Mouse (Mus musculus) midbrain, embryonic 12.5 days (tissue): ENCODE data around the gene Mxi1. TPM values are rescaled to one million over a fixed set of nuclear protein-coding genes. Genes with fewer than 3 reads are reported as not detected.
A peak's percentile ranks its signal among the peaks of the same experiment; 100 is the strongest.

ENCODE experiments used
- ATAC-seq: fragments of 200-750 bp; cut with Nextera tagmentation; 2 replicates; pipeline ENCODE4 v1.8.0; 2017; ENCODE audit warnings: low read depth, moderate TSS enrichment, moderate library complexity; ENCODE audit not compliant: low FRiP score
- H3K27ac ChIP-seq: fragments of 300-500 bp; sonication (generic); replicated peaks from 2 replicates; pipeline ENCODE4 v1.5.1; 2016; ENCODE audit warnings: mild to moderate bottlenecking
- H3K27me3 ChIP-seq: fragments of 300-500 bp; sonication (generic); 2 replicates; pipeline ENCODE4 v1.6.1; 2016; ENCODE audit warnings: mild to moderate bottlenecking
- H3K36me3 ChIP-seq: fragments of 300-500 bp; sonication (generic); 2 replicates; pipeline ENCODE4 v1.6.1; 2016
- H3K4me1 ChIP-seq: fragments of 300-500 bp; sonication (generic); 2 replicates; pipeline ENCODE4 v1.6.1; 2016
- H3K4me2 ChIP-seq: fragments of 300-500 bp; sonication (generic); replicated peaks from 2 replicates; pipeline ENCODE4 v1.6.1; 2016; ENCODE audit warnings: mild to moderate bottlenecking, moderate library complexity
- H3K4me3 ChIP-seq: fragments of 300-500 bp; sonication (generic); 2 replicates; pipeline ENCODE4 v1.5.1; 2016; ENCODE audit warnings: mild to moderate bottlenecking
- H3K9ac ChIP-seq: fragments of 300-500 bp; sonication (generic); replicated peaks from 2 replicates; pipeline ENCODE4 v1.6.1; 2016; ENCODE audit warnings: mild to moderate bottlenecking, moderate library complexity
- H3K9me3 ChIP-seq: fragments of 300-500 bp; sonication (generic); 2 replicates; pipeline ENCODE4 v1.6.1; 2016; ENCODE audit warnings: mild to moderate bottlenecking
- WGBS: fragments of 180-500 bp; shearing (Covaris S2); methylation state at CpG from one replicate; pipeline ENCODE4 v1.1.7; 2016; 5-methylcytosine and 5-hydroxymethylcytosine counted together
- polyA plus RNA-seq: library from polyadenylated mRNA; unstranded; fragments of >200 nt; fragmentation: Nextera tagmentation; extraction: Ambion mirVana; gene quantifications from 2 replicates; pipeline ENCODE4 v1.2.1, GENCODE M21; 2016

Gene Mxi1
- polyA plus RNA-seq, 1 experiment from 2014 or later: 71.3 TPM

- H3K4me3 ChIP-seq: no peak overlapping the region
- peaks cover 22% of the 10 kb centered on the region for H3K4me1 ChIP-seq
- H3K36me3 ChIP-seq: 0 out of 2 replicates have a peak, but pooled peaks cover 4% of the 10 kb centered on the region
- ATAC-seq: 0 out of 2 replicates have a peak, but pooled peaks have one; percentile 41
- no peak overlapping the region for H3K4me2 ChIP-seq
- no peak overlapping the region for H3K9ac ChIP-seq
- H3K9me3 ChIP-seq: no peaks in the 10 kb centered on the region
- no peaks in the 10 kb centered on the region for H3K27me3 ChIP-seq
- H3K27ac ChIP-seq: peak overlapping the region; percentile 58; the same call in 1 of the 2 replicates
- WGBS: 69% methylated on average over 22 of the region's 22 CpGs
Measured at GRCm38 (mm10) chr19:53359160-53360033, 49.1 kb downstream of the Mxi1 start.

GRCm38 (mm10) chr19:53360265-53360958 is 50.1 kb downstream of the Mxi1 start:
- no peaks in the 10 kb centered on the region for H3K27me3 ChIP-seq
- H3K27ac ChIP-seq: peak overlapping the region; percentile 58; the same call in 1 of the 2 replicates
- no peak for ATAC-seq
- H3K4me1 ChIP-seq: peaks cover 25% of the 10 kb centered on the region
- 82% methylated on average over 8 of the region's 8 CpGs for WGBS
- H3K9ac ChIP-seq: no peak overlapping the region
- H3K4me3 ChIP-seq: no peak overlapping the region
- no peaks in the 10 kb centered on the region for H3K9me3 ChIP-seq
- H3K4me2 ChIP-seq: no peak overlapping the region
- H3K36me3 ChIP-seq: 0 out of 2 replicates have a peak, but pooled peaks cover 4% of the 10 kb centered on the region

GRCm38 (mm10) chr19:53362967-53363366 is 52.6 kb downstream of the Mxi1 start:
- Histone ChIP-seq H3K9me3 (no peaks in the 10 kb centered on the region), H3K36me3 (0 out of 2 replicates have a peak, but pooled peaks cover 4% of the 10 kb centered on the region), H3K4me2 (no peak overlapping the region), H3K27ac (no peak overlapping the region), H3K9ac (no peak overlapping the region), H3K4me1 (peaks cover 29% of the 10 kb centered on the region), H3K4me3 (no peak overlapping the region), H3K27me3 (no peaks in the 10 kb centered on the region)
- WGBS: 46% methylated on average over 2 of the region's 2 CpGs
- no peak for ATAC-seq

- H3K27me3 ChIP-seq: no peaks in the 10 kb centered on the region
- H3K27ac ChIP-seq: no peak overlapping the region
- H3K4me2 ChIP-seq: no peak overlapping the region
- WGBS: 82% methylated on average over 2 of the region's 2 CpGs
- H3K4me3 ChIP-seq: no peak overlapping the region
- 0 out of 2 replicates have a peak, but pooled peaks cover 4% of the 10 kb centered on the region for H3K36me3 ChIP-seq
- ATAC-seq: no peak
- H3K9ac ChIP-seq: no peak overlapping the region
- H3K9me3 ChIP-seq: no peaks in the 10 kb centered on the region
- H3K4me1 ChIP-seq: peaks cover 26% of the 10 kb centered on the region
Measured at GRCm38 (mm10) chr19:53364551-53364950, 54.2 kb downstream of the Mxi1 start.

GRCm38 (mm10) chr19:53364963-53365362 is 54.6 kb downstream of the Mxi1 start:
- no peak for ATAC-seq
- Histone ChIP-seq H3K27me3 (no peaks in the 10 kb centered on the region), H3K9me3 (no peaks in the 10 kb centered on the region), H3K4me3 (no peak overlapping the region), H3K4me2 (no peak overlapping the region), H3K9ac (no peak overlapping the region), H3K36me3 (0 out of 2 replicates have a peak, but pooled peaks cover 4% of the 10 kb centered on the region), H3K4me1 (peaks cover 22% of the 10 kb centered on the region), H3K27ac (0 out of 2 replicates have a peak overlapping the region, but pooled peaks have one; percentile 8)
- WGBS: 63% methylated on average over 9 of the region's 9 CpGs

- H3K4me1 ChIP-seq: peaks cover 13% of the 10 kb centered on the region
- H3K9me3 ChIP-seq: no peaks in the 10 kb centered on the region
- no peaks in the 10 kb centered on the region for H3K27me3 ChIP-seq
- H3K27ac ChIP-seq: no peak overlapping the region
- H3K36me3 ChIP-seq: 0 out of 2 replicates have a peak, but pooled peaks cover 5% of the 10 kb centered on the region
- H3K9ac ChIP-seq: no peak overlapping the region
- no peak for ATAC-seq
- no peak overlapping the region for H3K4me2 ChIP-seq
- 81% methylated on average over 11 of the region's 11 CpGs for WGBS
- no peak overlapping the region for H3K4me3 ChIP-seq
Measured at GRCm38 (mm10) chr19:53366057-53366775, 55.9 kb downstream of the Mxi1 start.

GRCm38 (mm10) chr19:53366881-53367280 is 56.6 kb downstream of the Mxi1 start:
- Histone ChIP-seq H3K4me1 (peaks cover 13% of the 10 kb centered on the region), H3K4me3 (no peak overlapping the region), H3K9me3 (no peaks in the 10 kb centered on the region), H3K36me3 (peaks cover 12% of the 10 kb centered on the region), H3K27me3 (no peaks in the 10 kb centered on the region), H3K27ac (0 out of 2 replicates have a peak overlapping the region, but pooled peaks have one; percentile 25), H3K4me2 (no peak overlapping the region), H3K9ac (no peak overlapping the region)
- 79% methylated on average over 7 of the region's 7 CpGs for WGBS
- no peak for ATAC-seq

- H3K4me1 ChIP-seq: peaks cover 13% of the 10 kb centered on the region
- no peaks in the 10 kb centered on the region for H3K9me3 ChIP-seq
- 0 out of 2 replicates have a peak, but pooled peaks have one; percentile 27 for ATAC-seq
- H3K4me3 ChIP-seq: no peak overlapping the region
- WGBS: 41% methylated on average over 14 of the region's 14 CpGs
- peaks cover 22% of the 10 kb centered on the region for H3K36me3 ChIP-seq
- no peak overlapping the region for H3K27ac ChIP-seq
- H3K27me3 ChIP-seq: no peaks in the 10 kb centered on the region
- no peak overlapping the region for H3K9ac ChIP-seq
- H3K4me2 ChIP-seq: no peak overlapping the region
Measured at GRCm38 (mm10) chr19:53369469-53370043, 59.2 kb downstream of the Mxi1 start.

GRCm38 (mm10) chr19:53370233-53370632 is 59.9 kb downstream of the Mxi1 start:
- peaks cover 27% of the 10 kb centered on the region for H3K36me3 ChIP-seq
- WGBS: 84% methylated on average over 15 of the region's 15 CpGs
- H3K27ac ChIP-seq: no peak overlapping the region

GRCm38 (mm10) chr19:53371666-53372065 is 61.3 kb downstream of the Mxi1 start, which contains the start of gene Gm10197:
Gene Gm10197 (minus strand): TSS chr19:53371766.
- Histone ChIP-seq H3K4me1 (peaks cover 3% of the 10 kb centered on the region; the same call in 1 of the 2 replicates), H3K27me3 (no peaks in the 10 kb centered on the region), H3K9ac (no peak within 1 kb of the TSS), H3K4me2 (no peak within 1 kb of the TSS), H3K36me3 (peaks cover 39% of the 10 kb centered on the region), H3K4me3 (no peak within 1 kb of the TSS), H3K9me3 (no peaks in the 10 kb centered on the region), H3K27ac (no peak within 1 kb of the TSS)
- 93% methylated on average over 13 of the region's 13 CpGs for WGBS
- ATAC-seq: no peak

More at GRCm38 (mm10) chr19:53370233-53370632, 59.9 kb downstream of the Mxi1 start:
- peaks cover 8% of the 10 kb centered on the region for H3K4me1 ChIP-seq
- no peak overlapping the region for H3K4me2 ChIP-seq
- H3K4me3 ChIP-seq: no peak overlapping the region
- H3K9ac ChIP-seq: no peak overlapping the region
- no peaks in the 10 kb centered on the region for H3K9me3 ChIP-seq
- H3K27me3 ChIP-seq: no peaks in the 10 kb centered on the region
- no peak for ATAC-seq

- Histone ChIP-seq H3K27me3 (no peaks in the 10 kb centered on the region), H3K9ac (no peak overlapping the region), H3K4me2 (no peak overlapping the region), H3K4me3 (no peak overlapping the region), H3K27ac (no peak overlapping the region), H3K36me3 (peaks cover 44% of the 10 kb centered on the region), H3K4me1 (0 out of 2 replicates have a peak, but pooled peaks cover 3% of the 10 kb centered on the region), H3K9me3 (no peaks in the 10 kb centered on the region)
- ATAC-seq: no peak
- WGBS: 87% methylated on average over 2 of the region's 2 CpGs
Measured at GRCm38 (mm10) chr19:53373570-53373969, 63.3 kb downstream of the Mxi1 start.
